Mouse (Mus musculus) megakaryocyte, embryonic 14.5 days (primary cell): ENCODE data around the gene Hivep3.

ENCODE experiments used
- FLI1 ChIP-seq: IDR thresholded peaks from 2 replicates; pipeline ENCODE4 v1.6.1; 2012; ENCODE audit warnings: low read length, inconsistent platforms, mixed read lengths
- GATA1 ChIP-seq: IDR thresholded peaks from 3 replicates; pipeline ENCODE4 v1.6.1; 2012; ENCODE audit warnings: mixed read lengths, low read length, inconsistent platforms, borderline replicate concordance

DNA sequence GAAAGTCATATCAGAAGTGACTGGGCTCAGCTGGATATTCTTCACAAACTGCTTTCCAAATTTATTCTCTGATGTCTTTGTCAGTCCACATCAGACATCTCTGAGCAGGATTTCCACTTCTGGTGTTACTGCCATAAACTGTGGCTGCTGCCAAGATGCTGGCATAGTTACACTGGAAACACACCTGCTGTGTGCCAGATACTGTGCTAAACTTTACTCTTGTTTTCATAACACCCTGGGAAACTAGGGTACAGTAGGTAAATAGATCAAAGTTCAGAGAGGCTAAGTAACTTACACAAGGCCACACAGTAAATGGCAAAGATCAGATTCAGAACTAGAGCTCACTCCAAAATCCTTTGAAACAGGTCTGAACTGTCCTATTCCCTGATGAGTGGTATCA, 367.6 kb downstream of the Hivep3 start:
- TF ChIP-seq GATA1 (no peak), FLI1 (no peak)
